Mouse (Mus musculus) heart, postnatal 0 days (tissue): ENCODE measurements around the gene Mad1l1. TPM values are rescaled to one million over a fixed set of nuclear protein-coding genes. Genes with fewer than 3 reads are reported as not detected.

ENCODE experiments used
- ATAC-seq: fragments of 200-750 bp; cut with Nextera tagmentation; 2 replicates; pipeline ENCODE4 v1.8.0; 2017; ENCODE audit warnings: low read depth, moderate number of reproducible peaks, moderate library complexity; ENCODE audit not compliant: insufficient read depth
- DNase-seq: peaks from one replicate; pipeline ENCODE4 v3.0.0-alpha.2; 2016; ENCODE audit warnings: low spot score
- H3K27ac ChIP-seq: fragments of 300-500 bp; sonication (generic); 2 replicates; pipeline ENCODE4 v1.5.1; 2014; ENCODE audit warnings: low read depth, mild to moderate bottlenecking
- H3K27me3 ChIP-seq: fragments of 300-500 bp; sonication (generic); 2 replicates; pipeline ENCODE4 v1.6.1; 2014; ENCODE audit warnings: low read length, mixed read lengths; ENCODE audit not compliant: control insufficient read depth, insufficient read depth
- H3K36me3 ChIP-seq: fragments of 300-500 bp; sonication (generic); replicated peaks from 2 replicates; pipeline ENCODE4 v1.6.1; 2014; ENCODE audit warnings: low read length, mixed read lengths; ENCODE audit not compliant: control insufficient read depth, insufficient read depth
- H3K4me1 ChIP-seq: fragments of 300-500 bp; sonication (generic); 2 replicates; pipeline ENCODE4 v1.6.1; 2014; ENCODE audit warnings: antibody characterized with exemption; ENCODE audit not compliant: control insufficient read depth, insufficient read depth
- H3K4me2 ChIP-seq: fragments of 300-500 bp; sonication (generic); 2 replicates; pipeline ENCODE4 v1.6.1; 2014; ENCODE audit warnings: low read depth, mild to moderate bottlenecking, low read length, moderate library complexity
- H3K4me3 ChIP-seq: fragments of 300-500 bp; sonication (generic); 2 replicates; pipeline ENCODE4 v1.5.1; 2014; ENCODE audit warnings: low read depth, low read length
- H3K9ac ChIP-seq: fragments of 300-500 bp; sonication (generic); replicated peaks from 2 replicates; pipeline ENCODE4 v1.6.1; 2014; ENCODE audit warnings: low read depth, low read length, mixed read lengths
- H3K9me3 ChIP-seq: fragments of 300-500 bp; sonication (generic); replicated peaks from 2 replicates; pipeline ENCODE4 v1.6.1; 2016; ENCODE audit warnings: low read length; ENCODE audit not compliant: control insufficient read depth
- CTCF ChIP-seq: IDR thresholded peaks from 2 replicates; pipeline ENCODE4 v1.5.1; 2016; ENCODE audit warnings: antibody characterized with exemption, control low read depth, low read depth
- EP300 ChIP-seq: IDR thresholded peaks from 2 replicates; pipeline ENCODE4 v1.6.1; 2016; ENCODE audit warnings: antibody characterized with exemption, low read depth
- WGBS: fragments of 180-500 bp; shearing (Covaris S2); extraction: QIAGEN DNeasy Blood & Tissue Kit; methylation state at CpG from one replicate; pipeline ENCODE4 v1.1.7; 2014; 5-methylcytosine and 5-hydroxymethylcytosine counted together
- polyA plus RNA-seq: library from polyadenylated mRNA; unstranded; fragments of >200 nt; fragmentation: Nextera tagmentation; extraction: Ambion mirVana; gene quantifications from 2 replicates; pipeline ENCODE4 v1.2.1, GENCODE M21; 2015
- total RNA-seq: library from RNA; depleted of rRNA; stranded (reverse); fragments of >200 nt; gene quantifications from 2 replicates; pipeline ENCODE4 v1.2.3, GENCODE M21; 2014; ENCODE audit warnings: low replicate concordance

The Mad1l1 gene
- total and polyA plus RNA-seq, 2 experiments from 2014 or later: 15.1 to 20.6 TPM

GRCm38 (mm10) chr5:140009083-140009655, 312.2 kb downstream of the Mad1l1 start:
- ATAC-seq: no peak
- no peaks in the 10 kb centered on the region for H3K9me3 ChIP-seq
- H3K27ac ChIP-seq: no peak overlapping the region
- no peak overlapping the region for H3K9ac ChIP-seq
- no peak for DNase-seq
- TF ChIP-seq CTCF (no peak), EP300 (no peak)
- H3K36me3 ChIP-seq: 0 out of 2 replicates have a peak, but pooled peaks cover 9% of the 10 kb centered on the region
- H3K4me2 ChIP-seq: no peak overlapping the region
- H3K27me3 ChIP-seq: no peaks in the 10 kb centered on the region
- WGBS: 86% methylated on average over 7 of the region's 7 CpGs
- no peak overlapping the region for H3K4me3 ChIP-seq
- H3K4me1 ChIP-seq: peaks cover 8% of the 10 kb centered on the region

GRCm38 (mm10) chr5:140008523-140008806, 312.9 kb downstream of the Mad1l1 start:
- no peak for ATAC-seq
- DNase-seq: no peak
- WGBS: 85% methylated on average over 5 of the region's 5 CpGs
- Histone ChIP-seq H3K4me2 (no peak overlapping the region), H3K4me1 (peaks cover 5% of the 10 kb centered on the region; the same call in 1 of the 2 replicates), H3K27ac (no peak overlapping the region), H3K27me3 (no peaks in the 10 kb centered on the region), H3K36me3 (0 out of 2 replicates have a peak, but pooled peaks cover 9% of the 10 kb centered on the region), H3K9me3 (no peaks in the 10 kb centered on the region), H3K4me3 (no peak overlapping the region), H3K9ac (no peak overlapping the region)
- TF ChIP-seq EP300 (no peak), CTCF (no peak)

GRCm38 (mm10) chr5:140007656-140008522, 313.5 kb downstream of the Mad1l1 start:
- Histone ChIP-seq H3K27ac (no peak overlapping the region), H3K9me3 (no peaks in the 10 kb centered on the region), H3K4me2 (no peak overlapping the region), H3K4me3 (no peak overlapping the region), H3K36me3 (0 out of 2 replicates have a peak, but pooled peaks cover 9% of the 10 kb centered on the region), H3K4me1 (no peaks in the 10 kb centered on the region), H3K9ac (no peak overlapping the region), H3K27me3 (no peaks in the 10 kb centered on the region)
- no peak for ATAC-seq
- TF ChIP-seq CTCF: no peak
- no peak for TF ChIP-seq EP300
- WGBS: 61% methylated on average over 9 of the region's 9 CpGs
- no peak for DNase-seq

GRCm38 (mm10) chr5:140006861-140007260, 314.5 kb downstream of the Mad1l1 start:
- Histone ChIP-seq H3K4me1 (no peaks in the 10 kb centered on the region), H3K27ac (no peak overlapping the region), H3K9ac (no peak overlapping the region), H3K27me3 (no peaks in the 10 kb centered on the region), H3K4me3 (no peak overlapping the region), H3K36me3 (0 out of 2 replicates have a peak, but pooled peaks cover 9% of the 10 kb centered on the region), H3K9me3 (no peaks in the 10 kb centered on the region), H3K4me2 (no peak overlapping the region)
- DNase-seq: no peak
- WGBS: 55% methylated on average over 8 of the region's 8 CpGs
- no peak for ATAC-seq
- TF ChIP-seq CTCF (no peak), EP300 (no peak)

GRCm38 (mm10) chr5:140002541-140002940, 318.8 kb downstream of the Mad1l1 start:
- Histone ChIP-seq H3K27ac (no peak overlapping the region), H3K9me3 (no peaks in the 10 kb centered on the region), H3K4me3 (no peak overlapping the region), H3K9ac (no peak overlapping the region), H3K4me2 (no peak overlapping the region), H3K36me3 (no peaks in the 10 kb centered on the region), H3K4me1 (no peaks in the 10 kb centered on the region), H3K27me3 (no peaks in the 10 kb centered on the region)
- 63% methylated on average over 3 of the region's 3 CpGs for WGBS
- TF ChIP-seq EP300: no peak
- no peak for TF ChIP-seq CTCF
- no peak for ATAC-seq
- no peak for DNase-seq
